Mouse (Mus musculus): Measurements from ENCODE around the gene Arl13b.

DNA sequence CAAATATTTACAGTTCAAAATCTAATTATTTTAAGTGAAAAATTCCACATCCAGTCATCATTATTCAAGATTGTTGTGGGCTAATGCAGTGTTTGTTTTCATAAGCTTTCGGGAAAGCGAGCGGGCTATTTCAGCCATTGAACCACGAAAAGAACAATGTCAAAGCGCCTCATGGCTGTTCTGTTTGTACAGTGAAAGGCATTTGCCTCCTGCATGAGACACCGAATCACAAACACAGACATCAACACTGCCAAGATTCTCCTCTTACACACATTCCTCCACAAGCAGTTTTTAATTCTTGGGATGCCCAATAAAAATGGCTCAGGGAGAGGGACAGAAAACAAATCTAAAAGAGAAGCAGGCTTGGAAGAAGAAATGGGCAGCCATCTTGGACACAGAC is 27.2 kb upstream of the Arl13b start:
- TF ChIP-seq TAL1 (IDR thresholded peaks at IDR 0.05; ENCODE audit: low read length) (no peak), GATA1 (IDR thresholded peaks at IDR 0.05; ENCODE audit: low read length) (no peak)
